Mouse (Mus musculus) heart, postnatal 0 days (tissue): ENCODE results near the gene Heatr5b. TPM values are rescaled to one million over a fixed set of nuclear protein-coding genes. Genes with fewer than 3 reads are reported as not detected.

ENCODE experiments used
- ATAC-seq: fragments of 200-750 bp; cut with Nextera tagmentation; 2 replicates; pipeline ENCODE4 v1.8.0; 2017; ENCODE audit warnings: low read depth, moderate number of reproducible peaks, moderate library complexity; ENCODE audit not compliant: insufficient read depth
- DNase-seq: peaks from one replicate; pipeline ENCODE4 v3.0.0-alpha.2; 2016; ENCODE audit warnings: low spot score
- H3K27ac ChIP-seq: fragments of 300-500 bp; sonication (generic); 2 replicates; pipeline ENCODE4 v1.5.1; 2014; ENCODE audit warnings: low read depth, mild to moderate bottlenecking
- H3K27me3 ChIP-seq: fragments of 300-500 bp; sonication (generic); 2 replicates; pipeline ENCODE4 v1.6.1; 2014; ENCODE audit warnings: low read length, mixed read lengths; ENCODE audit not compliant: control insufficient read depth, insufficient read depth
- H3K36me3 ChIP-seq: fragments of 300-500 bp; sonication (generic); replicated peaks from 2 replicates; pipeline ENCODE4 v1.6.1; 2014; ENCODE audit warnings: low read length, mixed read lengths; ENCODE audit not compliant: control insufficient read depth, insufficient read depth
- H3K4me1 ChIP-seq: fragments of 300-500 bp; sonication (generic); 2 replicates; pipeline ENCODE4 v1.6.1; 2014; ENCODE audit warnings: antibody characterized with exemption; ENCODE audit not compliant: control insufficient read depth, insufficient read depth
- H3K4me2 ChIP-seq: fragments of 300-500 bp; sonication (generic); 2 replicates; pipeline ENCODE4 v1.6.1; 2014; ENCODE audit warnings: low read depth, mild to moderate bottlenecking, low read length, moderate library complexity
- H3K4me3 ChIP-seq: fragments of 300-500 bp; sonication (generic); 2 replicates; pipeline ENCODE4 v1.5.1; 2014; ENCODE audit warnings: low read depth, low read length
- H3K9ac ChIP-seq: fragments of 300-500 bp; sonication (generic); replicated peaks from 2 replicates; pipeline ENCODE4 v1.6.1; 2014; ENCODE audit warnings: low read depth, low read length, mixed read lengths
- H3K9me3 ChIP-seq: fragments of 300-500 bp; sonication (generic); replicated peaks from 2 replicates; pipeline ENCODE4 v1.6.1; 2016; ENCODE audit warnings: low read length; ENCODE audit not compliant: control insufficient read depth
- CTCF ChIP-seq: IDR thresholded peaks from 2 replicates; pipeline ENCODE4 v1.5.1; 2016; ENCODE audit warnings: antibody characterized with exemption, control low read depth, low read depth
- EP300 ChIP-seq: IDR thresholded peaks from 2 replicates; pipeline ENCODE4 v1.6.1; 2016; ENCODE audit warnings: antibody characterized with exemption, low read depth
- WGBS: fragments of 180-500 bp; shearing (Covaris S2); extraction: QIAGEN DNeasy Blood & Tissue Kit; methylation state at CpG from one replicate; pipeline ENCODE4 v1.1.7; 2014; 5-methylcytosine and 5-hydroxymethylcytosine counted together
- polyA plus RNA-seq: library from polyadenylated mRNA; unstranded; fragments of >200 nt; fragmentation: Nextera tagmentation; extraction: Ambion mirVana; gene quantifications from 2 replicates; pipeline ENCODE4 v1.2.1, GENCODE M21; 2015
- total RNA-seq: library from RNA; depleted of rRNA; stranded (reverse); fragments of >200 nt; gene quantifications from 2 replicates; pipeline ENCODE4 v1.2.3, GENCODE M21; 2014; ENCODE audit warnings: low replicate concordance

Heatr5b gene
- total and polyA plus RNA-seq, 2 experiments from 2014 or later, result 13.8 to 56.7 TPM

- no peak overlapping the region for H3K9ac ChIP-seq
- DNase-seq (no peak), ATAC-seq (no peak)
- peak overlapping the region; percentile 0; the same call in 1 of the 2 replicates for H3K4me2 ChIP-seq
- peaks cover 37% of the 10 kb centered on the region for H3K4me1 ChIP-seq
- no peak for TF ChIP-seq EP300
- no peaks in the 10 kb centered on the region for H3K9me3 ChIP-seq
- 37% methylated on average over 1 of the region's 1 CpGs for WGBS
- no peaks in the 10 kb centered on the region for H3K27me3 ChIP-seq
- peak overlapping the region; percentile 26 for H3K27ac ChIP-seq
- 0 out of 2 replicates have a peak, but pooled peaks cover 3% of the 10 kb centered on the region for H3K36me3 ChIP-seq
- H3K4me3 ChIP-seq, result no peak overlapping the region
Observed at GRCm38 (mm10) chr17:78732056-78732455, 103.1 kb downstream of the Heatr5b start.

GRCm38 (mm10) chr17:78726746-78727449 is 108.3 kb downstream of the Heatr5b start:
- Histone ChIP-seq H3K9me3 (no peaks in the 10 kb centered on the region), H3K4me3 (no peak overlapping the region), H3K27ac (peak overlapping the region; percentile 26; the same call in 1 of the 2 replicates), H3K9ac (no peak overlapping the region), H3K27me3 (no peaks in the 10 kb centered on the region), H3K36me3 (0 out of 2 replicates have a peak, but pooled peaks cover 3% of the 10 kb centered on the region), H3K4me1 (peaks cover 39% of the 10 kb centered on the region), H3K4me2 (no peak overlapping the region)
- TF ChIP-seq EP300 (no peak), CTCF (no peak)
- WGBS, result 67% methylated on average over 14 of the region's 14 CpGs
- ATAC-seq (no peak), DNase-seq (no peak)

- Histone ChIP-seq H3K9me3 (no peaks in the 10 kb centered on the region), H3K36me3 (0 out of 2 replicates have a peak, but pooled peaks cover 1% of the 10 kb centered on the region), H3K4me2 (no peak overlapping the region), H3K4me3 (no peak overlapping the region), H3K4me1 (peaks cover 38% of the 10 kb centered on the region), H3K27ac (peak overlapping the region; percentile 66), H3K27me3 (no peaks in the 10 kb centered on the region), H3K9ac (no peak overlapping the region)
- DNase-seq (no peak), ATAC-seq (peak; percentile 78)
- 10% methylated on average over 6 of the region's 6 CpGs for WGBS
- TF ChIP-seq CTCF, result peak; percentile 2; the same call in 1 of the 2 replicates
- TF ChIP-seq EP300, result 0 out of 2 replicates have a peak, but pooled peaks have one; percentile 50
Observed at GRCm38 (mm10) chr17:78724461-78725055, 110.6 kb downstream of the Heatr5b start.

- no peaks in the 10 kb centered on the region for H3K9me3 ChIP-seq
- H3K9ac ChIP-seq, result no peak overlapping the region
- H3K36me3 ChIP-seq, result peaks cover 14% of the 10 kb centered on the region
- peaks cover 24% of the 10 kb centered on the region for H3K4me1 ChIP-seq
- no peak overlapping the region for H3K4me2 ChIP-seq
- no peak overlapping the region for H3K4me3 ChIP-seq
- H3K27ac ChIP-seq, result no peak overlapping the region
- TF ChIP-seq EP300 (no peak), CTCF (no peak)
- 81% methylated on average over 7 of the region's 7 CpGs for whole genome bisulfite sequencing
- no peak for ATAC-seq
- DNase-seq, result no peak
- no peaks in the 10 kb centered on the region for H3K27me3 ChIP-seq
Observed at GRCm38 (mm10) chr17:78721690-78722089, 113.5 kb downstream of the Heatr5b start.

GRCm38 (mm10) chr17:78719086-78719485 is 116.1 kb downstream of the Heatr5b start:
- DNase-seq (no peak), ATAC-seq (no peak)
- H3K4me1 ChIP-seq, result peaks cover 15% of the 10 kb centered on the region; the same call in 1 of the 2 replicates
- 93% methylated on average over 13 of the region's 13 CpGs for WGBS
- H3K4me2 ChIP-seq, result no peak overlapping the region
- no peak overlapping the region for H3K27ac ChIP-seq
- peaks cover 14% of the 10 kb centered on the region for H3K36me3 ChIP-seq
- H3K9me3 ChIP-seq, result no peaks in the 10 kb centered on the region
- no peaks in the 10 kb centered on the region for H3K27me3 ChIP-seq
- H3K9ac ChIP-seq, result no peak overlapping the region
- H3K4me3 ChIP-seq, result no peak overlapping the region
- no peak for TF ChIP-seq EP300
- TF ChIP-seq CTCF, result no peak
